Mouse (Mus musculus): ENCODE measurements around the gene Nptn.
"Not testable (repeated sequence)": the region's sequence is repeated elsewhere in the genome, so short reads cannot be mapped to it uniquely, and the experiment has no call there.

Nptn gene

GRCm38 (mm10) chr9:58560211-58560610 is 21.8 kb upstream of the Nptn start:
- no peak for DNase-seq (ENCODE audit: low spot score)

DNA sequence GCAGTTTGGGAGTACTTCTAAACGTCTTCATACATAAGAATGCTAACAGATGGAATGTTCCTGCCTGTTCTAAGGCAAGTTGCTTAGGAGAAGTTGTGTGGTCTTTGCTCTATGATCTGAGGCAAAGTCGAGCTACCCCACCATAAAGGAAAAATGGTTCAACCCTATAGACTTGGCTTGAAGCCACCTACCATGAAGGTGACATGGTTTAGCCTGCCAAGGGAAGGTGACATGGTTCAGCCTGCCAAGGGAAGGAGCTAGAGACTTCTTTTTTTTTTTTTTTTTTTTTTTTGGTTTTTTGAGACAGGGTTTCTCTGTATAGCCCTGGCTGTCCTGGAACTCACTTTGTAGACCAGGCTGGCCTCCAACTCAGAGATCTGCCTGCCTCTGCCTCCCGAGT is 16.1 kb upstream of the Nptn start:
- DNase-seq (ENCODE audit: low spot score): not testable (repeated sequence)

DNA sequence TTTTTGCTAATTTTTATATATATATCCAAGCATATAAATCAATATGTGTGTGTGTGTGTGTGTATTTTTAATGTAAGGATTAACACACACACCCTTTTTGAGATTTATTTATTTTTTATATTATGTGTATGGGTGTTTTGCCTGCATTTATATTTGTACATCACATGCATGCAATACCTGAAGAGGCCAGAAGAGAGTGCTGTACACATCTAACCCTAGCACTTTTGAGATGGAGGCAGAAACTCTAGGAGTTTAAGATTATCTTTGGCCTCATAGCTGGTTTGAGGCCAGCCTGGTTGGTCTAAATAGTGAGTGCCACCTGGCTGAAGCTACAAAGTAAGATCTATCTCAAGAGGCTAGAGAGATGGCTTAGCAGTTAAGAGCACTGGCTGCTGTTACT is 14.4 kb upstream of the Nptn start:
- DNase-seq (ENCODE audit: low spot score): no peak

DNA sequence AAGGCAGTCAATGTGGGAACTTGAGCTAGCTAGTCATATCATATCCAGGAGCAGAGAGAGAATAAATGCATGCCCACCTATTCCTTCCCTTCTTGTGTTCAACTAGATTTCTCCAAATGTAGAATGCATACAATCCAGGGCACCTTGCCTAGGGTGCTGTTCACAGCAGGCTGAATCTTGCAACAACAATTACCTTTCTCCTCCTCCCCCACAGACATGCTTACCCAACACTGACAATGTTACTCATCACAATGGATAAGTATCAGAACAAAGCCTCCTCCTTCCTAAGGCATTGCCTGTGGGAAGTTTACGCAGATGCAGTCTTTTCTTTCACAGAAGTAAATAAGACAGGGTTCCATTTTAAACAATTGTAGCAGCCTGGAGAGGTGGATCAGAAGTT is 11.0 kb upstream of the Nptn start:
- no peak for DNase-seq (ENCODE audit: low spot score)

DNA sequence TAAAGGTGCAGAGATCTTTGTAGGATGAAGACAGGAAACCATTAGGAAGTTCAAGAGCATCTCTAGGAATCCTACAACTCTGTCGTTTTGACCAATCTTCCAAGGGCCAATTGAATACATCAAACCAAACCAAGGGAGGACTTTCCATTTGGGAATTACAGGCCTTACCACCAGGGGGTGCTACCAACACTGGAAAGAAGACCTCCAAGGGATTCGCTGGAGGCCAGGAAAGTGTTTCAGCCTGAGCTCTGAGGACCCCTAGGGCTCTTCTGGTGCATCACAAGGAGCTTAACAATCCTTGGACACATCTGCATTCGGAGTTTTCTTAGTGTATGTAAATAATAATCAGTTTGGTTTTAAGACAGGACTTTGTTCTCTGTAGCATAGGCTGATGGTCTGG is 3.4 kb upstream of the Nptn start:
- peak; percentile 89 for DNase-seq (ENCODE audit: low spot score)

DNA sequence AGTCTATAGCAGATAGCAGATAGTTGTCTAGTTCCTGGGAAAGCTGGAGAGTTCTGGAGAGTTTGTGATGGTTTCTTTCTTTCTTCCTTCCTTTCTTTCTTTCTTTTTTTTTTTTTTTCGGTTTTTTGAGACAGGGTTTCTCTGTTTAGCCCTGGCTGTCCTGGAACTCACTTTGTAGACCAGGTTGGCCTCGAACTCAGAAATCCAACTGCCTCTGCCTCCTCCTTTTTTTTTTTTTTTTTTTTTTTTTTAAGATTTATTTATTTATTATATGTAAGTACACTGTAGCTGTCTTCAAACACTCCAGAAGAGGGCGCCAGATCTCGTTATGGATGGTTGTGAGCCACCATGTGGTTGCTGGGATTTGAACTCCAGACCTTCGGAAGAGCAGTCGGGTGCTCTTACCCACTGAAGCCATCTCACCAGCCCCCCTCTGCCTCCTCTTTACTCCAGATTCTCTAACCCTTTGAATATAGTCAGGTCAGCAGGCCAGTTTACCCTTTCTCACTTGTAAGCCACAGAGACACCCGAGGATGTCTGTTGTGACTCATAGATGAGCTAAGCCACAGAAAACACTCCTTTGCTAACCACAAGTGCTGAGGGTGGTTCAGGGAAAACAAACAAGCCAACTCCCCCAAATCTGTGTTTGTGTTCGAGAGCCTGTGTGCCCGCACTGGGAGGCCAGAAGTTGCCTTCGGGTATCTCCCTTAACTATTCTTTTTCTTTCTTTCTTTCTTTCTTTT is 1.4 kb upstream of the Nptn start:
- peak; percentile 74 for DNase-seq (ENCODE audit: low spot score)

GRCm38 (mm10) chr9:58581283-58581930 is 633 bp upstream of the Nptn start:
- peak; percentile 43 for DNase-seq (ENCODE audit: low spot score)

DNA sequence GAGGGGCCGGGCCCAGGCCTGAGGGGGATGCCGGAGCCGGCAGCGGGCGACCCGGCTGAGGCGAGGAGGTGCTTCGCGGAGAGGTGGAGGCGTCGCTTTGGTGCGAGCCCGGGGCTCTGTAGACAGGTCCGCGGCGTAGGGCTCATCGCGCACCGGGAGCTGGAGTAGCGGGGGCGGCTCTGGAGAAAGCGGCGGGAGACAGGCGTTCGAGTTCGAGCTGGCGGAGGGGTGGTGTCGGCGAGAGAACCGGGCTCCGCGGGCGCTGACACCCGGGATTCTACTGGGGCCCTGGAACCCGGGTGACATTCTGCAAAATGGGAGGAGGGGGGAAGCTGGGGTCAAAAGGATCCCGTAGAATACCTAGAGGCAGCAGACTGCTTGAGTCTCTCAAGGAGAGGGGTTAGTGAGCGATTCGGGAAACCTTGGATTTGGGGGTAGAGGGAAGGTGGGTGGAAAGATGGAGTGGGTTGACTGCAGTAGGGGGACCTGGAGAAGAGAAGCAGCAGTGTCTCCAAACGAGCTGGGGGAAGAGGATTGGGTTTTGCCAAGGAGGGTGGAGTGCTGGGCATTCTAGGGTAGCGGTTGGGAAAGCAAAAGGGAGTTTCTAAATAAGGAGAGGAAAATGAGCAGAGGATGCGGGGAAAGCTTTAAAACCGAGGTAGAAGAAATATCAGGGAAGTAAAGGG is 684 bp downstream of the Nptn start:
- peak; percentile 31 for DNase-seq (ENCODE audit: low spot score)

GRCm38 (mm10) chr9:58583267-58583641 is 1.2 kb downstream of the Nptn start:
- DNase-seq (ENCODE audit: low spot score): peak; percentile 24

- DNase-seq (ENCODE audit: low spot score): no peak
These were observed 2.3 kb downstream of the Nptn start for GRCm38 (mm10) chr9:58584323-58584722.

DNA sequence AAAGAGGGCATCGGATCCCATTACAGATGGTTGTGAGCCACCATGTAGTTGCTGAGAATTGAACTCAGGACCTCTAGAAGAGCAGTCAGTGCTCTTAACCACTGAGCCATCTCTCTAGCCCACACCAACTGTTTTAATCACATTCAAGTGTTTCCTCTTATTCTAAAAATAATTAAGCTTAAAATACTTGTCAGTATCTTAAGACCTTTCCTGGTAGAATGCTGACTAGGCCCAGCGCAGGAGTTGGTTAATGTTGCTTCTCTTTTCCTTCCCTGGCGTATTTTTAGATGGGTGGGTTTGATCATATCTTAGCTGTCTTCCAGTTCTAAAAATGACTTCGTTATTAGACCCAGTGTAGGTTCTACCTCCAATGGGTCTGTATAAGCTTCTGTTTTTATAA is 6.6 kb downstream of the Nptn start:
- no peak for DNase-seq (ENCODE audit: low spot score)

DNA sequence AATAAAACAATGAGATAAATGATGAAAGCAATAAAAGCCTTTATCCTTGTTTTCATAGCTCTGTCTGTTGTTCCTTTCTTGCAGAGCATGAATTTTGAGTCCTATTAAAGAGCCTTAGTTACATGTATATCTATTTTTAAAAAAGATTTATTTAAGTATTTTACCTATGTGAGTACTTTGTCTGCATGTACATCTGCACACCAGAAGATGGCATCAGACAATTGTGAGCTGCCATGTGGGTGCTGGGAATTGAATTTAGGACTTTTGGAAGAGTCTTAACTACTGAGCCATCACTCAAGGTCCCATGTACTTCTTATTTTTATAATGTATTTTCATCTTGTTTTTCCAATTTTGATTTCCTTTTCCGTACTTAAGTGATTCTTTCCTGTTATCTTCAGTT is 13.3 kb downstream of the Nptn start:
- no peak for DNase-seq (ENCODE audit: low spot score)

- no peak for DNase-seq (ENCODE audit: low spot score)
These were observed 31.8 kb downstream of the Nptn start for GRCm38 (mm10) chr9:58613790-58614189.

DNA sequence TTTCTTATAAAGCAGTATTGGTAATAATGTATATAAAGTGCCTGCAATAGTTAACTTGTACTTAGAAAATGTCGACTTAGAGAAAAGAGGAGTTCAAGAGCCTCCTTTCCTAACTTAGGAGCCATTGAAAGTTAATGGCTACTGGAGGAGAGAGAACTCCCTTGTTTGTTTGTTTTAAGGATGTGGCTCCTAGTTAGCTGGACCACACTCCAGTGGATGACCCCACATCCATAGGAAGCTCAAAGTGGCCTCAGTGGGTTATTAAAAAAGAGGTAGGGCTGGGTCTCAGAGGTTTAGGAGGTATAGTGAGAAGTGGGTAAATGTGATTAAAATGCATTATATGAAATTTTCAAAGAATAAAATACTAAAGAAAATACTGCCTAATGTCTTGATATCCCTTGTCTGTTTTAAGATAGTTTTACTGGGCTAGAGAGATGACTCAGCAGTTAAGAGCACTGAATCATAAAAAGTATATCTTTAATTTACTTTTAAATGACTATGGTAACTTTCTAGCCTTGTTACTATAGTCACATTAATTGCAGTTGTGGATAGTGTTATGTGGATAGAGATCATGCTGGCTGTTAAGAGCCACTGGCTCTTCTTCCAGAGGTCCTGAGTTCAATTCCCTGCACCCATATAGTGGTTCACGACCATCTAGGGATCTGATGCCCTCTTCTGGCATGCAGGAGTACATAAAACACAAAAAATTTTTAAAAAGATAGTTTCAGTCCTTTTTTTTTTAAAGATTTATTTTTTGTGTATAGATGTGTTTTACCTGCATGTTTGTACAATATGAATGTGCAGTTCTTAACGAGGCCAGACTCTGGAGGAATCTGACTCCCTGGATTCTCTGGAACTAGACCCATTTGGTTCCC is 33.3 kb downstream of the Nptn start:
- no peak for DNase-seq (ENCODE audit: low spot score)

- DNase-seq (ENCODE audit: low spot score): no peak
These were observed 41.0 kb downstream of the Nptn start for GRCm38 (mm10) chr9:58623009-58623408.

GRCm38 (mm10) chr9:58627197-58627596 is 45.2 kb downstream of the Nptn start:
- DNase-seq (ENCODE audit: low spot score): no peak

GRCm38 (mm10) chr9:58630441-58630840 is 48.4 kb downstream of the Nptn start:
- DNase-seq (ENCODE audit: low spot score): no peak

- no peak for DNase-seq (ENCODE audit: low spot score)
These were observed 66.6 kb downstream of the Nptn start for GRCm38 (mm10) chr9:58648406-58649264.

DNA sequence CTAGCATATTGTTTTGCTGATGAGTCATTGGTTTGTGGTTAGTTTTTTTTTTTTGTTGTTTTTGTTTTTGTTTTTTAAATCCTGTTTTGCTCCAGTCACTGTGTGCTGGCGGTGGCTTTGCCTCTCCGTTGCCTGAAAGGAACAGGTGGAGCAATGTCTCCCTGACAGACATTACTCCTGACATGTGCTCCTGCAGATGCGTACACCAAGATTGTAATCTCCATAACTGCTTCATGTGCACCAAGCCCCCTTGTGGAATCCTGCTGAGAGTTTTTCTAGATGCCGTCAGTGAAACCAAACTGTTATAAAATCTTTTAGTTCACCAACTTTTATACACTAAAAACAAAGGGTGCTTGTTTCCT is 67.2 kb downstream of the Nptn start:
- no peak for DNase-seq (ENCODE audit: low spot score)

DNA sequence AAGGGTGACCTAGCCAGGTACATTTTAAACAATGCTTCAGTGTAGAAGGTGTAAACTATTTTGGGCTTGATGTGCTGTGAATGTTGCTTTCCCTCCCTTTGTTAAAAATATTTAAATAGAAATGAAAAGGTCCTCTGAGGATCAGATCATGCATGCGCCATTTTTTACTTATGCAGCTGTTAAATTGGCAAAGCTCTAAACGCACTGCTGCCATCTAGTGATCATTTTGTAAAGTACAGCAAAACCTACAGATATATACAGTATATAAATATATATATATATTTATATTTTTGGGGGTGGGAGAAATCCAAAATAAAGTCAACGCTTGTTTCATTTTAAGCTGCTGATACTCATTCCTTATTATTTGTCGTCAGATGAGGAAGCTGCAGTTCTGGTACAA is 70.0 kb downstream of the Nptn start:
- DNase-seq (ENCODE audit: low spot score): peak; percentile 69

- no peak for DNase-seq (ENCODE audit: low spot score)
These were observed 72.5 kb downstream of the Nptn start for GRCm38 (mm10) chr9:58654494-58654893.
